In the genomic region with DNA sequence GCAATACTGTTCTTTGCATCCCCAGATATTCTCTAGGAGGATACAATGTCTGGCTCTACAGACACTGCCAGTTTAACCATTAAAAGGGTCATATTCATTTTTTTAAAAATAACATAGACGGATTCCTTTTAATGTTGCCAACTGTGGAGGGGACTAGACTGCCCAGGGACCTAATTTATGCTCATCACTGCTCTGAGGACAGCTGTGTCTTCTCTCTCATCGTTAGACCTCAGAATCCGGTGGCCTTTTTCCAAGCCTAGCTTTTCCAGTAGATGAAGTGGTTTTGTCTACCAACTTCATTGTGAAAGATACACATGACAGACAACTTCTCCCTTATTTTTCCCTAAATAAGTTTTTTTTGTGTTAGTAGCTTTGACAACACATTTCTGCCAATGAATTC, we compare ENCODE assay signal across 20 mouse cellular contexts.
DNase-seq lines count a peak whose midpoint lies in the region; ATAC-seq and TF ChIP-seq lines count a peak whose summit lies in the region.
"Had no signal": no experiment of that assay in that cellular context is flagged by ENCODE, and none has a peak within 500 bp of the region (broad histone marks: within the 10 kb centered on the region; RNA-seq: fewer than 3 reads in every experiment).

No protein-coding gene starts in this region.

- intact Hi-C loops in gastrocnemius, postnatal 14 days (cut with DNase I; ENCODE audit: low total_unique reads): no loop called here

- peaks cover 52% of the 10 kb centered on the region for H3K4me1 ChIP-seq in hindbrain, embryonic 13.5 days (replicated peaks)
- H3K4me1 ChIP-seq in hindbrain, embryonic 12.5 days: peaks cover 26% of the 10 kb centered on the region; the same call in 1 of the 2 replicates
- H3K4me1 ChIP-seq in lung, embryonic 16.5 days (replicated peaks; ENCODE audit: control insufficient read depth, insufficient read depth, low read length): peaks cover 23% of the 10 kb centered on the region
- peaks cover 15% of the 10 kb centered on the region for H3K4me1 ChIP-seq in lung, adult 2 months (ENCODE audit: control insufficient read depth, insufficient read depth, low read length)
- H3K4me1 ChIP-seq in thymus, adult 2 months (replicated peaks; ENCODE audit: control insufficient read depth, insufficient read depth, low read length): peaks cover 47% of the 10 kb centered on the region
- H3K4me1 ChIP-seq: limb, embryonic 15.5 days had no signal

- H3K4me2 ChIP-seq in hindbrain, embryonic 13.5 days: no peak overlapping the region
- no peak overlapping the region for H3K4me2 ChIP-seq in hindbrain, embryonic 12.5 days (replicated peaks)
- H3K4me2 ChIP-seq in lung, embryonic 16.5 days (ENCODE audit: low read depth, low read length): no peak overlapping the region
- H3K4me2 ChIP-seq in myocyte (ENCODE audit: low read depth): peak overlapping the region; percentile 90
- H3K4me2 ChIP-seq: forebrain, embryonic 15.5 days; heart, embryonic 12.5 days; limb, embryonic 15.5 days had no signal

- ATAC-seq in hindbrain, embryonic 13.5 days (ENCODE audit: low FRiP score): no peak
- no peak for ATAC-seq in hindbrain, embryonic 12.5 days (ENCODE audit: low FRiP score)
- ATAC-seq in lung, embryonic 16.5 days (ENCODE audit: low read depth): peak; percentile 68
- ATAC-seq: CD4-positive, CD25-positive, alpha-beta regulatory T cell, adult 4 months; forebrain, embryonic 15.5 days had no signal

- 64% methylated on average over 3 of the region's 3 CpGs for WGBS in hindbrain, embryonic 13.5 days
- 75% methylated on average over 3 of the region's 3 CpGs for WGBS in hindbrain, embryonic 12.5 days
- 50% methylated on average over 3 of the region's 3 CpGs for WGBS in lung, embryonic 16.5 days
- WGBS in lung, adult 2 months: 74% methylated on average over 3 of the region's 3 CpGs
- WGBS in thymus, adult 2 months: 94% methylated on average over 3 of the region's 3 CpGs

- no peak overlapping the region for H3ac ChIP-seq in myocyte (ENCODE audit: control insufficient read depth, insufficient read length)

- no peak for TF ChIP-seq CTCF in lung, adult 2 months (IDR thresholded peaks at IDR 0.05; ENCODE audit: insufficient read depth, low read length)
- no peak for TF ChIP-seq CTCF in thymus, adult 2 months (IDR thresholded peaks at IDR 0.05; ENCODE audit: borderline replicate concordance, control insufficient read depth, extremely low read depth, insufficient read depth, low read length, poor library complexity)

- H3K9ac ChIP-seq in hindbrain, embryonic 13.5 days: no peak overlapping the region
- no peak overlapping the region for H3K9ac ChIP-seq in hindbrain, embryonic 12.5 days
- H3K9ac ChIP-seq in lung, embryonic 16.5 days (ENCODE audit: low read length): no peak overlapping the region
- H3K9ac ChIP-seq: forebrain, embryonic 15.5 days; heart, embryonic 12.5 days; limb, embryonic 15.5 days; liver, embryonic 14.5 days had no signal

- no peak for DNase-seq in lung, adult 2 months
- no peak for DNase-seq in thymus, adult 2 months
- no peak for DNase-seq in thymus, postnatal 4 days
- no peak for DNase-seq in gastrocnemius, postnatal 14 days
- DNase-seq: adrenal gland, postnatal 14 days; cerebellum, adult 2 months; kidney, adult 8-10 months; kidney, postnatal 25 days; left cerebral cortex, postnatal 4 days; right cerebral cortex, postnatal 4 days; thymus, adult 18-20 months had no signal

- no peaks in the 10 kb centered on the region for H3K27me3 ChIP-seq in hindbrain, embryonic 13.5 days
- H3K27me3 ChIP-seq in hindbrain, embryonic 12.5 days: no peaks in the 10 kb centered on the region
- no peaks in the 10 kb centered on the region for H3K27me3 ChIP-seq in lung, embryonic 16.5 days (ENCODE audit: control insufficient read depth, insufficient read depth, low read depth, low read length)
- H3K27me3 ChIP-seq in thymus, adult 2 months (ENCODE audit: control insufficient read depth, insufficient read depth, low read length): no peaks in the 10 kb centered on the region
- no peaks in the 10 kb centered on the region for H3K27me3 ChIP-seq in myocyte (ENCODE audit: control insufficient read depth, insufficient read depth, insufficient read length)
- H3K27me3 ChIP-seq: forebrain, embryonic 15.5 days; heart, embryonic 12.5 days; limb, embryonic 15.5 days had no signal

- H3K9me3 ChIP-seq in hindbrain, embryonic 13.5 days: no peaks in the 10 kb centered on the region
- H3K9me3 ChIP-seq in hindbrain, embryonic 12.5 days (replicated peaks): no peaks in the 10 kb centered on the region
- no peaks in the 10 kb centered on the region for H3K9me3 ChIP-seq in lung, embryonic 16.5 days (ENCODE audit: control insufficient read depth, low read length)
- H3K9me3 ChIP-seq: forebrain, embryonic 15.5 days; heart, embryonic 12.5 days; limb, embryonic 15.5 days had no signal

- H3K27ac ChIP-seq in hindbrain, embryonic 13.5 days: peak overlapping the region; percentile 79; the same call in 1 of the 2 replicates
- H3K27ac ChIP-seq in hindbrain, embryonic 12.5 days: no peak overlapping the region
- H3K27ac ChIP-seq in lung, embryonic 16.5 days (ENCODE audit: low read length): no peak overlapping the region
- peak overlapping the region; percentile 85 for H3K27ac ChIP-seq in thymus, adult 2 months (ENCODE audit: control insufficient read depth, insufficient read depth, low read length)
- H3K27ac ChIP-seq: limb, embryonic 15.5 days; liver, embryonic 14.5 days had no signal

- H3K36me3 ChIP-seq in hindbrain, embryonic 13.5 days: no peaks in the 10 kb centered on the region
- no peaks in the 10 kb centered on the region for H3K36me3 ChIP-seq in hindbrain, embryonic 12.5 days
- H3K36me3 ChIP-seq in lung, embryonic 16.5 days (ENCODE audit: control insufficient read depth, insufficient read depth, low read length): no peaks in the 10 kb centered on the region
- H3K36me3 ChIP-seq in thymus, adult 2 months (ENCODE audit: control insufficient read depth, insufficient read depth, low read length): peaks cover 70% of the 10 kb centered on the region
- no peaks in the 10 kb centered on the region for H3K36me3 ChIP-seq in myocyte (ENCODE audit: control insufficient read depth, insufficient read depth)
- H3K36me3 ChIP-seq: forebrain, embryonic 15.5 days; heart, embryonic 12.5 days; limb, embryonic 15.5 days had no signal

- no peaks in the 10 kb centered on the region for H3K79me2 ChIP-seq in myocyte (ENCODE audit: control insufficient read depth, insufficient read depth)

- H3K4me3 ChIP-seq in hindbrain, embryonic 13.5 days: no peak overlapping the region
- H3K4me3 ChIP-seq in hindbrain, embryonic 12.5 days: no peak overlapping the region
- H3K4me3 ChIP-seq in lung, embryonic 16.5 days (ENCODE audit: low read length): no peak overlapping the region
- no peak overlapping the region for H3K4me3 ChIP-seq in lung, adult 2 months (replicated peaks; ENCODE audit: extremely low read depth, low read depth, low read length)
- H3K4me3 ChIP-seq in thymus, adult 2 months (ENCODE audit: control insufficient read depth, insufficient read depth, low read length): no peak overlapping the region
- no peak overlapping the region for H3K4me3 ChIP-seq in myocyte
- H3K4me3 ChIP-seq: forebrain, embryonic 15.5 days; heart, embryonic 12.5 days; limb, embryonic 15.5 days had no signal

- no peak for TF ChIP-seq POLR2A in lung, adult 2 months (IDR thresholded peaks at IDR 0.05; ENCODE audit: borderline replicate concordance, extremely low read depth, low read depth, low read length)
- no peak for TF ChIP-seq POLR2A in thymus, adult 2 months (IDR thresholded peaks at IDR 0.05; ENCODE audit: control insufficient read depth, extremely low read depth, insufficient read depth, low read length, poor library complexity)
- TF ChIP-seq POLR2A in myocyte (IDR thresholded peaks at IDR 0.05; ENCODE audit: insufficient read length, low read depth): no peak

TF ChIP-seq in myocyte, 11 proteins besides CTCF, POLR2A, EP300 and RAD21:
- TF ChIP-seq REST (IDR thresholded peaks at IDR 0.05; ENCODE audit: insufficient read depth, insufficient read length) (no peak), MYOG (IDR thresholded peaks at IDR 0.05; ENCODE audit: control insufficient read depth in 1 of 3, insufficient read depth in 1 of 3, insufficient read length in 2 of 3, low read depth in 2 of 3) (peak in 1 of 3 experiments; percentile 5), TCF12 (IDR thresholded peaks at IDR 0.05; ENCODE audit: insufficient read depth, poor library complexity, severe bottlenecking) (no peak), MYOD1 (IDR thresholded peaks at IDR 0.05; ENCODE audit: control insufficient read depth in 1 of 3, insufficient read length in 2 of 3, low read depth in 2 of 3) (peak in 2 of 3 experiments; percentile 17 to 18), E2F4 (IDR thresholded peaks at IDR 0.05; ENCODE audit: insufficient read depth) (no peak), POLR2AphosphoS2 (IDR thresholded peaks at IDR 0.05; ENCODE audit: insufficient read length, low read depth) (no peak), CEBPB (IDR thresholded peaks at IDR 0.05; ENCODE audit: insufficient read depth, poor library complexity, severe bottlenecking) (no peak)
TF ChIP-seq in myocyte: peak in this region for 2.

Comparison
In these comparisons a context has a peak if more than half of its experiments do, and no peak if none do; other contexts are left out.
1. H3K27ac ChIP-seq: peak in hindbrain, embryonic 13.5 days (single experiment) and thymus, adult 2 months (single experiment); none in hindbrain, embryonic 12.5 days (single experiment) and lung, embryonic 16.5 days (single experiment).